23 mouse cellular contexts compared by ENCODE assay signal in the genomic region with DNA sequence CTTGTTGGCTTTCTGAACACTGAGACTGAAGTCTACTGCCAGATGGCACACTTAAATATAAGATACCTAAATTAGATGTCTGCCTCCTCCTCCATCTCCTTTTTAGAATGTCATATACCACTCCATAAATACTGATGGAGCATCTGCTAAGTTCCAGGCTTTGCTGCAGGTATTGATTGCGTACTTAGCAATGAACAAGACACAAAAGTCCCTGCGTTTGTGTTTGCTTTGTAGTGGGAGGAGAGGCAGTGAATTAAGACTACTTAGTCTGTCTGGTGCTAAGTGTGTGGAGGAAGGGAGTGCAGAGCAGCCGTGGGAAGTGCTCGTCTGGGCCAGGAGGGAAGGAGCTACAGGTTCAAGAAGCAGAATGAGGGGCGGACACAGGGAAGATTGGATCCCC. TPM values are rescaled to one million over a fixed set of nuclear protein-coding genes. Genes with fewer than 3 reads are reported as not detected.
DNase-seq lines count a peak whose midpoint lies in the region; ATAC-seq and TF ChIP-seq lines count a peak whose summit lies in the region.
"Had no signal": no experiment of that assay in that cellular context is flagged by ENCODE, and none has a peak within 500 bp of the region (broad histone marks: within the 10 kb centered on the region; RNA-seq: fewer than 3 reads in every experiment).

No protein-coding gene starts in this region.

- H3K27me3 ChIP-seq in kidney, embryonic 15.5 days, result no peaks in the 10 kb centered on the region
- H3K27me3 ChIP-seq: embryonic facial prominence, embryonic 13.5 days; forebrain, embryonic 12.5 days; hindbrain, embryonic 12.5 days had no signal

- H3K9ac ChIP-seq in kidney, embryonic 15.5 days, result no peak overlapping the region
- H3K9ac ChIP-seq: embryonic facial prominence, embryonic 13.5 days; forebrain, embryonic 12.5 days; hindbrain, embryonic 12.5 days had no signal

- no peak for TF ChIP-seq POLR2A in bone marrow macrophage, adult 2 months (IDR thresholded peaks at IDR 0.05; ENCODE audit: borderline replicate concordance, low read depth, low read length)

- H3K4me1 ChIP-seq in bone marrow macrophage, adult 2 months (ENCODE audit: control insufficient read depth, insufficient read depth, low read length), result peaks cover 76% of the 10 kb centered on the region
- H3K4me1 ChIP-seq in kidney, embryonic 15.5 days, result no peaks in the 10 kb centered on the region

- H3K36me3 ChIP-seq in kidney, embryonic 15.5 days, result peaks cover 75% of the 10 kb centered on the region

- H3K4me2 ChIP-seq in kidney, embryonic 15.5 days, result no peak overlapping the region
- H3K4me2 ChIP-seq: embryonic facial prominence, embryonic 13.5 days; forebrain, embryonic 12.5 days; hindbrain, embryonic 12.5 days had no signal

- intact Hi-C loops in left cerebral cortex, postnatal 25 days (cut with DNase I), result loop anchor here (10.0 kb wide), 1 partner anchor 303 kb away; no protein-coding TSS in a partner anchor

- H3K4me3 ChIP-seq in bone marrow macrophage, adult 2 months (ENCODE audit: insufficient read depth, low read length), result no peak overlapping the region
- H3K4me3 ChIP-seq in kidney, embryonic 15.5 days (replicated peaks), result no peak overlapping the region
- H3K4me3 ChIP-seq: embryonic facial prominence, embryonic 13.5 days; forebrain, embryonic 12.5 days; heart, embryonic 10.5 days; hindbrain, embryonic 12.5 days had no signal

- peak; percentile 77 for ATAC-seq in frontal cortex, adult (ENCODE audit: low TSS enrichment)
- ATAC-seq in kidney, embryonic 15.5 days (replicated peaks; ENCODE audit: low FRiP score), result no peak
- ATAC-seq: CD4-positive, CD25-positive, alpha-beta regulatory T cell, adult 4 months; forebrain, embryonic 16.5 days had no signal

- no peaks in the 10 kb centered on the region for H3K9me3 ChIP-seq in kidney, embryonic 15.5 days (replicated peaks)
- H3K9me3 ChIP-seq: embryonic facial prominence, embryonic 13.5 days; forebrain, embryonic 12.5 days; G1E; heart, embryonic 10.5 days; hindbrain, embryonic 12.5 days had no signal

- no peak for TF ChIP-seq CTCF in bone marrow macrophage, adult 2 months (IDR thresholded peaks at IDR 0.05; ENCODE audit: low read depth, low read length)

- WGBS in kidney, embryonic 15.5 days, result 59% methylated on average over 5 of the region's 5 CpGs

- DNase-seq in frontal cortex, postnatal 25 days (ENCODE audit: low spot score in 2 of 2), result no peak
- DNase-seq in left cerebral cortex, postnatal 25 days (ENCODE audit: low spot score in 2 of 2), result peak; percentile 39 to 78
- no peak for DNase-seq in left cerebral cortex, adult 11 months (ENCODE audit: low spot score)
- DNase-seq in right cerebral cortex, postnatal 36 days (ENCODE audit: low spot score in 2 of 2), result peak; percentile 32 to 47
- DNase-seq: adrenal gland, postnatal 10 days; B cell, adult 2 months; cerebellum, adult 18-20 months; cerebellum, adult 9-11 months; cerebellum, postnatal 36 days; gastrocnemius, postnatal 10 days; heart, adult 18-20 months; heart, postnatal 10 days; heart, postnatal 4 days had no signal

- peak overlapping the region; percentile 2 for H3K27ac ChIP-seq in bone marrow macrophage, adult 2 months (ENCODE audit: insufficient read depth, low read depth, low read length)
- no peak overlapping the region for H3K27ac ChIP-seq in kidney, embryonic 15.5 days
- H3K27ac ChIP-seq: embryonic facial prominence, embryonic 13.5 days; forebrain, embryonic 12.5 days; heart, embryonic 10.5 days; hindbrain, embryonic 12.5 days had no signal

RNA-seq across cellular contexts. Expression of gene Arf2, which starts 15.3 kb away (rescaled TPM):
- 10 to 100 TPM; 48.9 to 56.4 TPM for total RNA-seq in left cerebral cortex, postnatal 25 days (2021)
- 45.7 and 46.4 TPM in 2 replicates for polyA plus RNA-seq in bone marrow macrophage, adult 2 months (2012; ENCODE audit: insufficient read depth, insufficient read length, missing spikeins)
- polyA plus RNA-seq in kidney, embryonic 15.5 days (2015; fragmentation: Nextera tagmentation; extraction: Ambion mirVana), result 63.5 and 65.6 TPM in 2 replicates

RNA-seq across cellular contexts. Expression of gene Nsf, which starts 28.0 kb away (rescaled TPM):
- total RNA-seq in left cerebral cortex, postnatal 25 days (2021), result 100 to 1,000 TPM; 889 to 958 TPM
- polyA plus RNA-seq in bone marrow macrophage, adult 2 months (2012; ENCODE audit: insufficient read depth, insufficient read length, missing spikeins), result 64.8 and 69.5 TPM in 2 replicates
- polyA plus RNA-seq in kidney, embryonic 15.5 days (2015; fragmentation: Nextera tagmentation; extraction: Ambion mirVana), result 54.6 and 55.8 TPM in 2 replicates

Comparison
In these comparisons a context has a peak if more than half of its experiments do, and no peak if none do; other contexts are left out.
1. DNase-seq: peak in left cerebral cortex, postnatal 25 days (2 of 2) and right cerebral cortex, postnatal 36 days (2 of 2); none in frontal cortex, postnatal 25 days (0 of 2) and left cerebral cortex, adult 11 months (single experiment).